Mouse (Mus musculus): ENCODE results near the gene Egf.

Gene Egf

DNA sequence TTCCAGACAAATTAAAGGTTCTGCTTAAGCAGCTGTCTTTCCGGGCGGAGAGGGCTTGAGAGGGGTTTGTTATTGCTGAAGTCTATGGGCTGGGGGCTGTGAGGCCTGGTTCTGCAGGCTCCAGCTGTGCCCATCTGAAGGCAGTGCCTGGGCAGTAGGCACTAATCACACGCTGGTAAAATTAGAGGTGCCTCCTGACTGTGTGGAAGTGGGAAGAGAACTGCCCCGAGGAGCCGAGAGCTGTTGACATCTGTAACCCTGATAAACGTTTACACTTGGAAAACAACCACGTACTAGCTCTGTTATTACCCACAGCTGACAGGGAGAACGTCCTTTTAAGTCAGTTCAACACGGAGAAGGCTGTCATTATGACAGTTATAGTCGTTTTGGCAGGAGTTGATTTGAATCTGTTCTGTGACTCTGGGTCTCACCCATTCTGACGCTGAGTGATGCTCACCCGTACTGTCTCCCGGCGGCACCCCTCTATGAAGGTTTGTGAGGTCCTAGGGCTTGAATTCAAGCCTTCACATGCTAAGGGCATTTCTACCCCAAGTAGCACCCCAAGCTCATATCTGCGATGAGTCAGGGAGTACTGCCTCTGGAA, 40.5 kb downstream of the Egf start:
- DNase-seq = no peak

DNA sequence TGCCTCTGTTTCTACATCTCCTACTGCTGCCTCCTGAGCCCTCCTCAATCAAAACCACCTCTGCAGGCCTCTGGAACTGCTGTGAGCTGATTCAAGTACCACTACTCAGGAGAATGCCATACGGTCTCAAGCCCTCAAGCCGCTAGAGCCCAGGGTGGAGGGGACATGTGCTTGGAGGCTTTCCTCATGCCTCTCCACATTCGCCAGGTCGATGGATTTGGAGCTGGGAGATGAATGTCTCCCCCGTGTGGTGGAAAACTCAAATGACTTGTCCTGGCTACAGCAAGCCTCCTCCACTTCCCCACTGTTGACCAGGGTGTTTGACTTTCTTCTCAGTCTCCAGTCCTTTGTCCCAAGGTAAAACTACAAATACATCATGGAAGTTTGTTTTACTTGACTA, 47.0 kb downstream of the Egf start:
- peak; percentile 54 for DNase-seq

DNA sequence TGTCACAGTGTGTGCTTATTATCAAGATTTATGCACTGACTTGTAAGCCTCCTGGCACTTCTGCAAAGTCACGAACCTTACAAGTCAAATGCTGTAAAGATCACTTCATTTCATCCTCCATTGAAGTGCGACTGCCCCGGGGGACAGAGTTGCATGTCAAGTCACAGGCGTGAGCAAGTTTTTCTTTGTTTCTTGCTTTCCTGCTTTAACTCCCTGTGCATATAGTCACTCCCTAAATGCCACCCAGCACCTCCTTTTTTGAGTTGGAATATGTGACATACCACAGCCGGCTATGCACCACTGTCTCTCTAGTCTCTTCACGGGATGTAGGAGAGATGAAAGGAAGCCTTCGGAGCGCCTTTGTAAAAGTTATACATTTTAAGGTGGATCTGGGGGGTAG, 56.2 kb downstream of the Egf start:
- no peak for DNase-seq

DNA sequence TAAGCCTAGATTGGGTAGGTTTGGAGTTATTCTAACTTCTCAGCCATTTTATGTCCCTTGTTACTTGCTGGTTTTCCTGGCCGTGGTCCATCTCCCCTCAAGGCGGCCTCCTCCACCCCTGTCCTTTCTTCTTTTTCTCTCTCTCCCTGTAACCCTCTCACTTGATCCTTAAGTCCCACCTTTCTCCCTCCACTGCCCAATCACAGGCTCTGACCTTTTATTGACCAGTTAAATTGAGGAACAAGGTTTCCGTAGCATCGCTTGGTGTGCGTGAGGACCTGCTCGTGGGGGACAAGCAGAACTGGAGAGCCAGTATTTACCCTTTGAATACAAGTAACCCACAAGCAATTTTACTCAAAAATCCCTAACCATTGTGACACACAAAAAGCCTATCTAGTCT, 56.8 kb downstream of the Egf start:
- no peak for DNase-seq

DNA sequence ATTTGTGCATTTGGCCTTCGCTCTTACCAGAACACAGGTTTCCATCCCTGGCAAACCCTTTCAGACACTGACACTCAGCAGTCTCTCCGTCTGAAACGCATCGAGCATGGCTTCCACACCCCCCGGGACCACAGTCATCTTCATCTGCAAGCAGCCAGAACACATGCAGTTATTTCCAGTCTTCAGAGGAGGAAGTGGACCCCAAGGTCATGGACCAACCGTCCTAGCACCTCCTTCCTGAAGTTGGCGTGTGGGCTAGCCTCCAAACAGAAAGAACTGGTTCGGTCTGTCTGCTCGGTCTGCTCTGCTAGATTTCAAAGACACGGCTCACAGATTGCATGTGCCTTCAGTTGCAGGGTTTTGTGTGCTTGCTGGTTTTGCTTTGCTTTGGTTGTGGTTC, 57.4 kb downstream of the Egf start:
- DNase-seq = no peak

DNA sequence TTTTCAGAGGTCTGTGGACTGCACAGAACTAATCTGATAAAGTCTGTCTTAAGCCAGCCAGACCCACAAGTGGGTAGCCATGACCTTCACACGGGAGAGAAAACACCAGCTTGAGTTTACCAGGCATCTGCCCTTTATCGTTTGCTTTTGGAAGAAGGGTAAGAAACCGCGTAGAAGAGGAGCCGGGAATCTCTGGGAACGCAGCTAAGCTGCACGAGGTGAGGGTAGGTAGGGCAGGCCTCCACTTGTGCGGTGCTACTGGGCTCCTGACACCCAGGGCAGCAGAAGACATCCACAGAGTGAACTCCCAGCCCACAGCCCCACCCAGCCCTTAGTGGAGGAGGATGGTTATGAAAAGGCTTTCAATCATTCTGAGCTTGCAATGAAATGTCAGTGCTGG, 59.2 kb downstream of the Egf start:
- DNase-seq = no peak

DNA sequence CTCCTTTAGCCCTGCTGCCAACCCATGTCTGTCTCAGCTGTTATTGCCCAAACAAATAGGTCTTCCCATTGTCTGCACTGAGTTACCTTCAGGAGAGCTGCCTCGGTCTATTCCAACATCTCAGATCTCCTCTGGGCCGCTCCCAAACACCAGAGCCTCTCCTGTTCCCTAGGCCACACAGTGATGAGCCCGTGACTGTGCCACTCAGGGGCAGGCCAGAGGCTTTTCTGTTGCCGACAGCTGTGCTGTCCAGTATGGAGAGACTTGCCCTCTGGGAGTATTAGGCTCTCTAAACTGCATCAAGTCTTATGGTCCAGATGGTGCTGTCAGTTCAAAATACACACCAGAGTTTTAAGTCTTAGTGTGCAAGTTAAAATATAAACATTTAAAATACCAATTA, 61.5 kb downstream of the Egf start:
- no peak for DNase-seq

DNA sequence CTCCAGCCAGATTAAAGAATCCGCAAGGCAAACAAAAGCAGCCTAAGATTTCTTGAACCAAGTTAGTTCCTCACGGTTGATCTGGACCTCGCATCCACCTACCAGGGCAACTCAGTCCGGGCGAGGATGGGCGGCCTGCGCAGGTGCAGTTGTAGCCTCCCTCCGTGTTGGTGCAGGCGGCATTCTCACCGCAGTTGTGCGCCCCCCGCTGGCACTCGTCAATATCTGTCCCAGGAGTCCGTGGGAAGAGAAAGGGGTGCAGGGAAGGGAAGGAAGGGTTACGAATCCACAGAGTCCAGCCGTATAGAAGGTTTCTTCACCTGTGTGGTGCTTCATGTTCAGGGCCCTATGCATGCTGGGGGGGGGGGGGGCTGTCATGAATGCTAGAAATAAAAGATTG, 62.3 kb downstream of the Egf start:
- DNase-seq = no peak

DNA sequence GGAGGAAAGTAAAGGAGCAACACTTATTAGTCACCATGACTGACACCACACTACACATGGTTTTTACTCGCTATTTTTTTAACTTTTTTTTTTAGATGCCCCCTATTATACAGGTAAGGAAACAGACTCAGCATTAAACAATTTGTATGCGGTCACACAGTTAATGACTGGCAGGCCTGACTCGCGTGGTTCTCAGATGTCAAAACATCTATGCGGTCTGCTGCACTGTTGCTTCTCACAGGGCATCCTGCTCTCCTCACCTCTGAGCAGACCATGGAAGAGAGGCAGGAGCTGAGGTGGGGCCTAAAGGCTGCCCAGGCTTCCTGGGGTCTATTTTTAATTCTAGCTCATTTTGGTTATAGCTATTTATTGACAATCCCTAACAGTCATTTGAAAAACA, 67.7 kb downstream of the Egf start:
- DNase-seq = no peak

DNA sequence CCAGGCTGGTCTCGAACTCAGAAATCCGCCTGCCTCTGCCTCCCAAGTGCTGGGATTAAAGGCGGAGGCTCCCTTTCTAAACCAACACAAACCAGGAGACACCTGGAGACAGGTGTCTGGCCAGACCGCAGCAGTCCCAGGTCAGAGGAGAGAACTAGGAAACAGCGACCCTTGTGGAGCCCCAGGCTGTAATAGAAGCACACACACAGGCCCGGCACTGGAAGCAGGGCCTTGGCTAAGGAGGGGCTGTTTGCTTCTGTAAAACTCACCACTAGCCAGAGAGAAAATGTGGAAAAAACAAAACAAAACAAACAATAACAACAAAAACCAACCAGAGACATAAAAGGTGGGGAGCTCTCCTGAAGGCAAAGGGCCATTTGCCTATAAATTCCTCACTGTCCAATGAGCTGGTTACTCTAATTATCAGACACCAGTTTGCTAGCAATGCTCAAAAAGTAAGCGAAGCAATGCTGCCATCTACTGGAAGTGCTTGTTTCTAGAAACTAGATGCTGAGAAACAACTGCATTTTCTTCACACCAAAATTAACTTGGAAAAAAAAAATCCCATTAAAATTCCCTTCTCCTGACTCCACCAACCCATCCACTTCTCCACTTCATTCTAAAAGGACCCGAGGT, 68.3 kb downstream of the Egf start:
- DNase-seq = peak; percentile 82

DNA sequence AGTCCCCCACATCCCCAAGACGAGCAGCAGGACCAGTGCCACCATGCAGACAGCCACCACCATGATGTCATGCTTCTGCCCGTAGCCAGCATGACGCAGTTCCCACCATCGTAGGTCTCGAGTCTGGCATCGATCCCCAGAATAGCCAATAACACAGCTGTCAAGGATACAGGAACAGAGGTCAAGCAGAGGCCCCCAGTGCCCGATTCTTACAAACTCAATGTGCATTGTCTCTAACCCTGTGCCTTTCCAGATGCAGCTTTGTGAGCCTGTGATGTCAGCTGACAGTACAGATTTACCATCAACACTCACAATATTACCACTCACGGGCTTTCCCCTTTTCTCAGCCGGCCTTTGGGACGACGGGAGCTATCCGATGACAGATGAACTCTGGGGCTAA, 68.9 kb downstream of the Egf start:
- no peak for DNase-seq

DNA sequence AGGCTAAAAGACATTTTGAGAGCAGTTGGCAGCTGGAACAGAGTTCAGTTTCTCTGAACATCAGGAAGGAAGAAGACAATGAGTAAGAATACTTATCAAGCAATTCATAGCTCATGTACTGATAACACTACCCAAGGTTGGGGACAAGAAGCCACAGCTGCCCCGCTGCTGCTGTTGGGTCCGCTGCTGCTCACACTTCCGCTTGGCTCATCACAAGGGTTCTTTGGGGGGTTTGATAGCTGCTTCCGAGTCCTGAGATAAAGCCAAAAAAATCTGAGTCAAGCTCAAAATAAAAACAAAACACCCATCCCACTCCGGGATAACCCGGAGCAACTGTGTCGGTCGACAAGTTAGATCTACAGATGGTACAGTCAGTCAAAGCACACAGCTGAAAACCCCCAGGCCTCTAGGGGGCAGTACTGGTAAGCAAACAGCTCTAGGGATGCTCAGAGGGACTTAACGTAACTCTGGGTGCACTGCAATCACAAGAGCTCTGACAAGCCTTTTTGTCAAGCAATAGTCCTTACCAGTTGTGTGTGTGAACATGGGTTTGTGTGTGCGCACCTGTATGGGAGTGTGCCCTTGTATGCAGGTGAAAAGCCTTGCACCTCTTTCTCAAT, 71.9 kb downstream of the Egf start:
- DNase-seq = peak; percentile 23

DNA sequence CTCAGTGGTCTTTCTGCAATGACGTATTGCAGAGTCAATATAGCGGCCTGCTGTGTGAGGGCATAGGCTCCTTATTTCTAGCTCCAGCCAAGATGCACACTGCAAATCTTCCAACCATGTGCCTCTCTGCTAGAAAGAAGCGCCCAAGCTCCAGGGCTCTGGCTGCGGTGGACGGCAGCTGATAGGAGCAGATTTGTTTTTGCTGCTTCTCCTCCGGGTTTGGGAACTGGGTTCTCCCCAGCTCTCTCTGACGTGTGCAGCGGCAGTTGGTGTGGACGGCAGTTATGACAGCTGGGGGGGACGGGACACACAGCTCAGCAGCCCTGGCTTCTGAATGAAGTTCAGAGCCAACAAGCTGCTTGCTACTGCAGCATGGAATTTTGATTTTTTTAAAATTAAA, 72.7 kb downstream of the Egf start:
- DNase-seq = peak; percentile 10

DNA sequence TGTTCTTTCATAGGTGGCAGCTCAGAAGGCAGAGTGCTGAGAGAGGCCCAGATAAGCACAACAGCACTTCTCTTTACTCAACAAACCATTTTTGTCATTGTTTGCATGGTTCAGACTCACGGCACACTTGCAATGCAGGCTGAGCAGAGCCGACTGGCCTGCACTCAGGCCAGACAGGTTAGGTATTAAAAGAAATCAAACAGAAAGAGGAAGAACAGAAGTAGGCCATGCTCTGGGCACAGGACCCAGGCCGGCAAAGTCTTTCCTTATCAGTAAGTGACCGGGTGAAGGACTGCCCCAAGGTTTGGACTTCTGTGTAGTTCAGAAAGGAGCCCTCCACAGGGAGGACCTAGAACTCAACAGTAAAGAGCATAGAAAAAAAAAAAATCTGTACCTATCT, 73.3 kb downstream of the Egf start:
- DNase-seq = no peak

DNA sequence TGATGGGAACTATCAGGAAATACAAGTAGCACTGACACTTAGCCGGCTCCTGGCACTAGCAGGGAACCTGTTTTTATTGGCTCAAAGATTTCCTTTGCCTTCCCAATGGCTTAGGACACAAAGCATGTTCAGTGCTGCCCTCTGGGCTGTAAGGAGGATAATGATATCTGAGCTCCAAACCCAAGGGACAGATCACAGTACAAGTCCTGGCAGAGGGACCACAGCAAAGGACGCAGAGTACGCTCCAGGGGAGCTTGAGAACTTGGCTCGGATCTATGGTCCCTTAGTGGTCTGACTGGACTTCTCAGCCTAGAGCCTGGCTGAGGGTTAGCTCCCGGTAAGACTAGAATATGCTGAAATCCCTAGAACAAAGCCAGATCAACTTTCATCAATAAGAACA, 74.9 kb downstream of the Egf start:
- DNase-seq = peak; percentile 9

DNA sequence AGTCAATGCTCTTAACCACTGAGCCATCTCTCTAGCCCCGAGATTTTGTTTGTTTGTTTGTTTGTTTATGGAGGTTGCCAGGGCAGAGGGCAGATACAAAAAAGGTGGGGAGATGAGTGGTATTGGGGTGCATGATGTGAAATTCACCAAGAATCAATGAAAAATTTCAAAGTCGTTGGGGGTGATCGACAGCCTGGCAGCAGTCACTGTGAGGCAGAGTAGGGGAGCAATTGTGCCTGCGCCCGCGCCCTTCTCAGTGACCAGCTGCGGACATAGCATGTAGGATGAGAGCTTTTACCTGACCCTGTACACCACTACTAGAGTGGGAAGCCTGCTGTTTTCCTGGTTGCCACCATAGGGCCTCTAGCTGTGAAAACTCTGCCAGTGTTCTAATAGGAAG, 79.2 kb downstream of the Egf start:
- DNase-seq = no peak

DNA sequence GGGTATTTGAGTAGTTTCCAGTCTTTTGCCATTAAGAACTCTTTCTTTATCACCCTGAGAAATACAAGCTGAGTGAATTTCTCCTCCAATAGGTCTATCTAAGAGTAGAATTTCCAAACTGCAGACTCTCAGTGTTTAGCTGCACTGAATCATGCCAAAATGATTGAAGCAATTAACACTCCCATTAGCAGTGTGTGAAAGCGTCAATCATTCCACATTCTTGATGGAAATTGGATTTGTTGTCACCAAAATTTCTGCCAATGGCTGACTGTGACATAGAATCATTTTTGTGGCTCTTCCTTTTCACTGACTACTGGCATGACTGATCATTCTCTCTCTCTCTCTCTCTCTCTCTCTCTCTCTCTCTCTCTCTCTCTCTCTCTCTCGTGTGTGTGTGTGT, 91.2 kb downstream of the Egf start:
- no peak for DNase-seq

DNA sequence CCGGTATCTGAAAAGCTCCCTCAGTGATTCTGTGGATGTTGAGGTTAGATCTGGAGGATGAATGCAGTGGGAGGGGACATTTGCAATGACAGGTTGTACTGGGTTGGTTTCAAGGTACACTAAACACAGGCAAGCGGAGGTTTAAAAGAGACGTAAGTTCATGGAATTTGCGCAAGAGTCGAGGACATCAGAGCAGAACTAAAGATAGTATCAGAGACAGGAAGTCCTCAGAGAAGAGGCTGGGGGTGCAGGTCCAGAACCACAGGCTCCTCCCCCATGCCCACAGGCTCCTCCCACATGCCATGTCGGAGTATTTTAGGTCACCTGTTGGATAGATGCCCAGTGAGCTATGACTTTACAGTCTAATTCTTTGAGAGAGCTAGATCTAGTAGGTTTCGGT, 96.3 kb downstream of the Egf start:
- no peak for DNase-seq

DNA sequence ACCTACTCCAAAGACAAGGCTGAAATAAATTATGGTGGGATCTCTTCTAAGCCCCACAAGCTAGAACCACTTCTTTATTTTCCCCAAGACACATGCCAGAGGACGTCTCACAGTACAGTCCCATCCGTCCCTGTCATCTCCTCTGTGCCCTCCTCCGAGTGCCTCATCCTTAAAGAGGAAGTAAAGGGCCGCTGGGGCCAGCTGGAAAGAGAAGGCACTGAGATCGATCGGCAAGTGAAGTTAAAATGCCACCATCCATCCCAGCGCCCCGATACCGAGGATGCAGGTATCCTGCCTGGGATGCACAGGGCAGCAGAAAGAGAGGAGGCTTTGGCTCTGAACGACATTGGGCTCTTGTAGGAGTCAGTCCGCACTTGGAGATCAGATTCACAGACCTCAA, 97.3 kb downstream of the Egf start:
- no peak for DNase-seq

DNA sequence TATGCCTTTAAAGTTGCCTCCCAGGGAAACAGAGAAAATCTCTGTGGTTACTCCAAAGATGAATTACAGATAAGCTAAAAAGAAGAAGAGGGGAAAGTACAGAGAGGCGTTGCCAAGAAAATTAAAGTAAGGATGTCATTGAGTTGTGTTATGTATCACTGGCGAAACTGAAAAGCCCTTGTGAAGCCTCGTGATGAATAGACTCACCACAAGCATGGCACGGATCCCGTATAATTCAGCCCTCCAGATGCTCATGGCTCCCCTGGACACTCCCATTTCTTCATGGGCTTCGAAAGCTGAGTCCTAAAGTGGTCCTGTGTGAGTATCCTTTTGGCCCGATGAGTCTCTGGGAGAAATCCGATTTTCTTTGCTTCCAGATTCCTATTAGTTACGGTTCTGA, 97.9 kb downstream of the Egf start:
- no peak for DNase-seq

DNA sequence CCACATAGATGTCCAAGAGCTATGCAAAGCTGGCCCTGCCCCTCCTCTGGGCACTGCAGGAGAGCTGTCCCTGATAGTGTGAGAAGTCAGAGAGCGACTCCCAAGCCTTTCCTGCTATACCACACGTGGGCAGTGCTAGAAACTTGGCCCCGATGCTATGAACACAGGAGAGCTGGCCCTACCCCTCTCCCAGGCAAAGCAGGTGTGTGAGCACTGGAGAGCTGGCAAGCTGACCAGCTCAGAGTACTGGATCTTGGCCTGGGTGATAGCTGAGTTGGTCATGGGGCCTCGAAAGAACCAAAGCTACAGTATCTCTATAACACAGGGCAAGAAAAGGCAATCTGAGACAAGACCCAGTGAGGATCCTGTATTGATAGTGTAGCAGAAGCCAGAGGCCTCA, 98.6 kb downstream of the Egf start:
- DNase-seq = no peak

DNA sequence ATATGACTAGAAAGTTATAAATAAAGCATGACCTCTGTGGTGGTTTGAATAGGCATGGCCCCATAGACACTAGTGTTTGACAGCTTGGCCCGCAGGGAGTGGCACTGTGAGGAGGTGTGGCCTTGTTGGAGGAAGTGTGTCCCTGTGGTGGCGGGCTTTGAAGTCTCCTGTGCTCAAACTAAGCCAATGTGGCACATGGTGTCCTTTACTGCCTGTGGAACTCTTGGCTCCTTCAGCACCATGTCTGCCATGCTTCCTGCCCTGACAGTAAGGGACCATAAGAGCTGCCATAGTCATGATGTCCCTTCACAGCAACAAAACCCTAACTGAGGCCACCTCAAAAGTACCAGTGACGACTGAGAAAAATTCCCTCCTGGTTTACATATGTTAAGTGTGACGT, 102.6 kb downstream of the Egf start:
- no peak for DNase-seq

DNA sequence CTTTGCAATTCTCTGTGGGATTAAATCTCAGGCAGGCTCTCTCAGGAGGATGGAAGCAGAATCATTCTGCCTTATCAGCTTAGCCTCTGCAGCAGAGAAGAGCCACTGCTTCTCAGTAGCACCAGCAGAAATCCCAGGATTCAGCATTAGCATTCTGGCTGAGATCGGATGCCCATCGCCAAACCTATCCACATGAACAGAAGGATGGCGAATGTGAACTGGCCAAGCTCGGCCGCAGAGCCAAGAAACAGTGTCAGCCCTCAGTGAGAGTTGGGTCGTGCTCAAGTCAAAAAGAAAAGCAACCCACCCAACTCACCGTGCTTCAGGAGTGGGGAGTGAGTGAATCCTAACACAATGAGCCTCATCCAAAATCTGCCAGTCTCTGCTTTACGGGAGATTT, 103.4 kb downstream of the Egf start:
- no peak for DNase-seq

DNA sequence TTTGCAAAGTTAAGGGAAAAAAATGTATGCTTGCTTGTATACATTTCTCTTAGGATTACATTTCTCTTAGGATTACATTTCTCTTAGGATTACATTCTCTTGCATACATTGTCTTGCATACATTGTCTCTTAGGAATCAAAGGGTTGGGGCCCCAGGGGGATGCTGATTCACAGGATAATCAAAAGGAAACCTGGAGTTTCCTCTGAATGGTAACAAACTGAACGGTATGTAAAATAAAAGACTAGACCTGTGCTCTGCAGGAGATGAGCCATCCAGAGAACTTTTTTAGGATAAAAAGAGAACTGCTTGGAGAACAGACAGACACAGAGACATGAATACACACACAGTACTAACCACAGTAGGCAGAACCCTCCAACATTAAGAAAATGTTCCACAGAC, 104.2 kb downstream of the Egf start:
- DNase-seq = no peak

DNA sequence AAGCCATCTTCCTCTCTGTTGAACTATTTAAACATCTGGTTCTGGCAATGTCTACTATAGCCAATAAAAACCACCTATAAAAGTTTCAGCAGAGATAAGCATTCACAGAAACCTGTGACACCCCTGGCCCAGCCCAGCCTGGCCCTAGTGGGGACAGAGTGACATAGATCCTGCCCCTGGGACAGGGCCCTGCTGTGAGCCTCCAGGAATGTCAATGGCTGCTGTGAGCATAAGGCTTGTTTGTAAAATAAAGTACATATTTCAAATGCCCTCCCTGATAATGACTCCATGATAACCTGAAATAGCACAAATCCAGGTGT, 104.9 kb downstream of the Egf start:
- no peak for DNase-seq

All from lung, postnatal 14 days (tissue).